Mouse (Mus musculus) limb, embryonic 15.5 days (tissue): Measurements from ENCODE around the gene Pitpnm3. TPM values are rescaled to one million over a fixed set of nuclear protein-coding genes. Genes with fewer than 3 reads are reported as not detected.

Source experiments
- ATAC-seq: fragments of 200-750 bp; cut with Nextera tagmentation; 2 replicates; pipeline ENCODE4 v1.8.0; 2017; ENCODE audit warnings: low read depth, moderate TSS enrichment; ENCODE audit not compliant: insufficient number of reproducible peaks, low FRiP score, low TSS enrichment
- H3K27ac ChIP-seq: fragments of 300-500 bp; sonication (generic); 2 replicates; pipeline ENCODE4 v1.5.1; 2015; ENCODE audit warnings: moderate library complexity, mild to moderate bottlenecking, inconsistent platforms
- H3K27me3 ChIP-seq: fragments of 300-500 bp; sonication (generic); 2 replicates; pipeline ENCODE4 v1.6.1; 2015; ENCODE audit warnings: inconsistent platforms
- H3K36me3 ChIP-seq: fragments of 300-500 bp; sonication (generic); 2 replicates; pipeline ENCODE4 v1.6.1; 2015; ENCODE audit warnings: inconsistent platforms
- H3K4me1 ChIP-seq: fragments of 300-500 bp; sonication (generic); 2 replicates; pipeline ENCODE4 v1.6.1; 2015; ENCODE audit warnings: inconsistent platforms
- H3K4me2 ChIP-seq: fragments of 300-500 bp; sonication (generic); 2 replicates; pipeline ENCODE4 v1.6.1; 2015; ENCODE audit warnings: mild to moderate bottlenecking, inconsistent platforms
- H3K4me3 ChIP-seq: fragments of 300-500 bp; sonication (generic); 2 replicates; pipeline ENCODE4 v1.5.1; 2015; ENCODE audit warnings: mild to moderate bottlenecking, inconsistent platforms
- H3K9ac ChIP-seq: fragments of 300-500 bp; sonication (generic); 2 replicates; pipeline ENCODE4 v1.6.1; 2015; ENCODE audit warnings: inconsistent platforms
- H3K9me3 ChIP-seq: fragments of 300-500 bp; sonication (generic); 2 replicates; pipeline ENCODE4 v1.6.1; 2016; ENCODE audit warnings: inconsistent platforms
- WGBS: fragments of 180-500 bp; shearing (Covaris S2); methylation state at CpG from one replicate; pipeline ENCODE4 v1.1.7; 2015; 5-methylcytosine and 5-hydroxymethylcytosine counted together
- polyA plus RNA-seq: library from polyadenylated mRNA; unstranded; fragments of >200 nt; fragmentation: Nextera tagmentation; extraction: Ambion mirVana; gene quantifications from 2 replicates; pipeline ENCODE4 v1.2.1, GENCODE M21; 2015

Pitpnm3 gene
- polyA plus RNA-seq, 1 experiment from 2014 or later = 0.70 TPM

- Histone ChIP-seq H3K36me3 (peaks cover 49% of the 10 kb centered on the region), H3K27ac (peak overlapping the region; percentile 22; the same call in 1 of the 2 replicates), H3K4me1 (no peaks in the 10 kb centered on the region), H3K9me3 (no peaks in the 10 kb centered on the region), H3K4me2 (no peak overlapping the region), H3K9ac (no peak overlapping the region), H3K4me3 (no peak overlapping the region), H3K27me3 (no peaks in the 10 kb centered on the region)
- WGBS = 76% methylated on average over 4 of the region's 4 CpGs
- ATAC-seq = no peak
These were observed 20.4 kb upstream of the Pitpnm3 start for GRCm38 (mm10) chr11:72155981-72156428.

GRCm38 (mm10) chr11:72155186-72155980, 19.8 kb upstream of the Pitpnm3 start:
- Histone ChIP-seq H3K27me3 (no peaks in the 10 kb centered on the region), H3K9me3 (no peaks in the 10 kb centered on the region), H3K4me2 (no peak overlapping the region), H3K36me3 (peaks cover 49% of the 10 kb centered on the region), H3K4me3 (no peak overlapping the region), H3K4me1 (no peaks in the 10 kb centered on the region), H3K27ac (0 out of 2 replicates have a peak overlapping the region, but pooled peaks have one; percentile 22), H3K9ac (no peak overlapping the region)
- ATAC-seq = no peak
- 81% methylated on average over 11 of the region's 11 CpGs for WGBS

- WGBS = 82% methylated on average over 12 of the region's 12 CpGs
- 0 out of 2 replicates have a peak, but pooled peaks have one; percentile 27 for ATAC-seq
- no peak overlapping the region for H3K4me2 ChIP-seq
- H3K4me3 ChIP-seq = no peak overlapping the region
- H3K9me3 ChIP-seq = no peaks in the 10 kb centered on the region
- H3K27me3 ChIP-seq = no peaks in the 10 kb centered on the region
- H3K36me3 ChIP-seq = peaks cover 34% of the 10 kb centered on the region
- H3K4me1 ChIP-seq = no peaks in the 10 kb centered on the region
- H3K27ac ChIP-seq = no peak overlapping the region
- no peak overlapping the region for H3K9ac ChIP-seq
These were observed 17.7 kb upstream of the Pitpnm3 start for GRCm38 (mm10) chr11:72153122-72153862.

GRCm38 (mm10) chr11:72151120-72151519, 15.5 kb upstream of the Pitpnm3 start:
- Histone ChIP-seq H3K27ac (no peak overlapping the region), H3K27me3 (no peaks in the 10 kb centered on the region), H3K9ac (no peak overlapping the region), H3K4me2 (no peak overlapping the region), H3K4me1 (no peaks in the 10 kb centered on the region), H3K4me3 (no peak overlapping the region), H3K36me3 (peaks cover 19% of the 10 kb centered on the region), H3K9me3 (no peaks in the 10 kb centered on the region)
- 67% methylated on average over 2 of the region's 2 CpGs for WGBS
- no peak for ATAC-seq

GRCm38 (mm10) chr11:72147910-72148309, 12.3 kb upstream of the Pitpnm3 start:
- Histone ChIP-seq H3K27me3 (no peaks in the 10 kb centered on the region), H3K36me3 (no peaks in the 10 kb centered on the region), H3K4me1 (peaks cover 4% of the 10 kb centered on the region), H3K9ac (no peak overlapping the region), H3K4me3 (no peak overlapping the region), H3K9me3 (no peaks in the 10 kb centered on the region), H3K4me2 (no peak overlapping the region), H3K27ac (no peak overlapping the region)
- WGBS = 62% methylated on average over 3 of the region's 3 CpGs
- no peak for ATAC-seq

GRCm38 (mm10) chr11:72145877-72146248, 10.3 kb upstream of the Pitpnm3 start:
- no peak for ATAC-seq
- Histone ChIP-seq H3K9ac (no peak overlapping the region), H3K4me1 (peaks cover 9% of the 10 kb centered on the region), H3K27me3 (0 out of 2 replicates have a peak, but pooled peaks cover 4% of the 10 kb centered on the region), H3K9me3 (no peaks in the 10 kb centered on the region), H3K36me3 (no peaks in the 10 kb centered on the region), H3K4me3 (no peak overlapping the region), H3K27ac (no peak overlapping the region), H3K4me2 (no peak overlapping the region)
- WGBS = 75% methylated on average over 1 of the region's 1 CpGs

GRCm38 (mm10) chr11:72145182-72145876, 9.8 kb upstream of the Pitpnm3 start:
- ATAC-seq = no peak
- 21% methylated on average over 2 of the region's 2 CpGs for WGBS
- Histone ChIP-seq H3K27me3 (0 out of 2 replicates have a peak, but pooled peaks cover 4% of the 10 kb centered on the region), H3K4me3 (no peak overlapping the region), H3K9me3 (no peaks in the 10 kb centered on the region), H3K4me1 (peaks cover 9% of the 10 kb centered on the region), H3K27ac (no peak overlapping the region), H3K36me3 (no peaks in the 10 kb centered on the region), H3K4me2 (no peak overlapping the region), H3K9ac (no peak overlapping the region)

- no peak for ATAC-seq
- no peaks in the 10 kb centered on the region for H3K36me3 ChIP-seq
- H3K27me3 ChIP-seq = peaks cover 9% of the 10 kb centered on the region; the same call in 1 of the 2 replicates
- no peaks in the 10 kb centered on the region for H3K9me3 ChIP-seq
- H3K27ac ChIP-seq = peak overlapping the region; percentile 38; the same call in 1 of the 2 replicates
- no peak overlapping the region for H3K4me2 ChIP-seq
- no peak overlapping the region for H3K9ac ChIP-seq
- H3K4me3 ChIP-seq = no peak overlapping the region
- 47% methylated on average over 10 of the region's 10 CpGs for WGBS
- H3K4me1 ChIP-seq = peaks cover 9% of the 10 kb centered on the region
These were observed 7.3 kb upstream of the Pitpnm3 start for GRCm38 (mm10) chr11:72142889-72143288.

- H3K9ac ChIP-seq = no peak overlapping the region
- peaks cover 36% of the 10 kb centered on the region for H3K27me3 ChIP-seq
- H3K4me3 ChIP-seq = no peak overlapping the region
- no peak overlapping the region for H3K27ac ChIP-seq
- no peak overlapping the region for H3K4me2 ChIP-seq
- H3K4me1 ChIP-seq = peaks cover 18% of the 10 kb centered on the region
- no peak for ATAC-seq
- no peaks in the 10 kb centered on the region for H3K36me3 ChIP-seq
- no peaks in the 10 kb centered on the region for H3K9me3 ChIP-seq
- WGBS = 39% methylated on average over 6 of the region's 6 CpGs
These were observed 4.6 kb upstream of the Pitpnm3 start for GRCm38 (mm10) chr11:72140198-72140597.

- 37% methylated on average over 11 of the region's 11 CpGs for WGBS
- no peaks in the 10 kb centered on the region for H3K9me3 ChIP-seq
- H3K4me3 ChIP-seq = peak overlapping the region; percentile 56
- peak overlapping the region; percentile 97 for H3K4me2 ChIP-seq
- ATAC-seq = no peak
- H3K27ac ChIP-seq = no peak overlapping the region
- H3K9ac ChIP-seq = no peak overlapping the region
- peaks cover 29% of the 10 kb centered on the region for H3K4me1 ChIP-seq
- H3K36me3 ChIP-seq = no peaks in the 10 kb centered on the region
- H3K27me3 ChIP-seq = peaks cover 63% of the 10 kb centered on the region
These were observed 829 bp upstream of the Pitpnm3 start for GRCm38 (mm10) chr11:72136231-72136982.
